Mouse (Mus musculus) hindbrain, embryonic 11.5 days (tissue): ENCODE results near the gene Fgfr2. TPM values are rescaled to one million over a fixed set of nuclear protein-coding genes. Genes with fewer than 3 reads are reported as not detected.

Experiments used
- ATAC-seq: fragments of 200-750 bp; cut with Nextera tagmentation; 2 replicates; pipeline ENCODE4 v1.8.0; 2017; ENCODE audit warnings: mild to moderate bottlenecking, moderate TSS enrichment, moderate library complexity; ENCODE audit not compliant: low FRiP score
- DNase-seq: peaks from one replicate; pipeline ENCODE4 v3.0.0-alpha.2; 2015; ENCODE audit warnings: low spot score
- H3K27ac ChIP-seq: fragments of 300-500 bp; sonication (generic); 2 replicates; pipeline ENCODE4 v1.5.1; 2014; ENCODE audit warnings: mild to moderate bottlenecking, low read depth, low read length
- H3K27me3 ChIP-seq: fragments of 300-500 bp; sonication (generic); 2 replicates; pipeline ENCODE4 v1.6.1; 2014; ENCODE audit warnings: mild to moderate bottlenecking, low read length, moderate library complexity, mixed read lengths; ENCODE audit not compliant: control insufficient read depth, insufficient read depth
- H3K36me3 ChIP-seq: fragments of 300-500 bp; sonication (generic); 2 replicates; pipeline ENCODE4 v1.6.1; 2014; ENCODE audit warnings: mild to moderate bottlenecking, low read length, moderate library complexity, mixed read lengths; ENCODE audit not compliant: control insufficient read depth, insufficient read depth
- H3K4me1 ChIP-seq: fragments of 300-500 bp; sonication (generic); replicated peaks from 2 replicates; pipeline ENCODE4 v1.6.1; 2014; ENCODE audit warnings: low read length, mixed read lengths; ENCODE audit not compliant: control insufficient read depth, insufficient read depth
- H3K4me2 ChIP-seq: fragments of 300-500 bp; sonication (generic); replicated peaks from 2 replicates; pipeline ENCODE4 v1.6.1; 2014; ENCODE audit warnings: mild to moderate bottlenecking, low read depth, low read length
- H3K4me3 ChIP-seq: fragments of 300-500 bp; sonication (generic); 2 replicates; pipeline ENCODE4 v1.5.1; 2014; ENCODE audit warnings: low read depth, low read length
- H3K9ac ChIP-seq: fragments of 300-500 bp; sonication (generic); 2 replicates; pipeline ENCODE4 v1.6.1; 2014; ENCODE audit warnings: low read depth, low read length
- H3K9me3 ChIP-seq: fragments of 300-500 bp; sonication (generic); 2 replicates; pipeline ENCODE4 v1.6.1; 2016; ENCODE audit warnings: low read length; ENCODE audit not compliant: control insufficient read depth
- WGBS: fragments of 180-500 bp; shearing (Covaris S2); extraction: QIAGEN DNeasy Blood & Tissue Kit; methylation state at CpG from one replicate; pipeline ENCODE4 v1.1.7; 2014; 5-methylcytosine and 5-hydroxymethylcytosine counted together
- polyA plus RNA-seq: library from polyadenylated mRNA; unstranded; fragments of >200 nt; fragmentation: Nextera tagmentation; extraction: Ambion mirVana; gene quantifications from 2 replicates; pipeline ENCODE4 v1.2.1, GENCODE M21; 2014

The Fgfr2 gene
- polyA plus RNA-seq, 1 experiment from 2014 or later, result 71.3 TPM

GRCm38 (mm10) chr7:132656548-132656947, 466.6 kb downstream of the Fgfr2 start:
- Histone ChIP-seq H3K9me3 (no peaks in the 10 kb centered on the region), H3K4me3 (no peak overlapping the region), H3K4me1 (0 out of 2 replicates have a peak, but pooled peaks cover 5% of the 10 kb centered on the region), H3K4me2 (no peak overlapping the region), H3K36me3 (no peaks in the 10 kb centered on the region), H3K27me3 (no peaks in the 10 kb centered on the region), H3K27ac (peak overlapping the region; percentile 12; the same call in 1 of the 2 replicates), H3K9ac (no peak overlapping the region)
- ATAC-seq, result peak; percentile 70
- DNase-seq, result peak; percentile 94
- WGBS, result 7% methylated on average over 3 of the region's 3 CpGs

- Histone ChIP-seq H3K36me3 (no peaks in the 10 kb centered on the region), H3K27ac (0 out of 2 replicates have a peak overlapping the region, but pooled peaks have one; percentile 12), H3K9me3 (no peaks in the 10 kb centered on the region), H3K9ac (no peak overlapping the region), H3K4me2 (peak overlapping the region; percentile 11), H3K27me3 (no peaks in the 10 kb centered on the region), H3K4me3 (no peak overlapping the region), H3K4me1 (0 out of 2 replicates have a peak, but pooled peaks cover 5% of the 10 kb centered on the region)
- ATAC-seq (peak; percentile 75), DNase-seq (peak; percentile 94)
- 21% methylated on average over 9 of the region's 9 CpGs for WGBS
These were observed 467.1 kb downstream of the Fgfr2 start for GRCm38 (mm10) chr7:132656075-132656474.

- H3K27ac ChIP-seq, result no peak overlapping the region
- H3K9me3 ChIP-seq, result no peaks in the 10 kb centered on the region
- H3K4me3 ChIP-seq, result no peak overlapping the region
- H3K4me1 ChIP-seq, result 0 out of 2 replicates have a peak, but pooled peaks cover 5% of the 10 kb centered on the region
- no peak for DNase-seq
- no peaks in the 10 kb centered on the region for H3K27me3 ChIP-seq
- 71% methylated on average over 3 of the region's 3 CpGs for WGBS
- no peak overlapping the region for H3K9ac ChIP-seq
- no peak overlapping the region for H3K4me2 ChIP-seq
- H3K36me3 ChIP-seq, result no peaks in the 10 kb centered on the region
- no peak for ATAC-seq
These were observed 468.7 kb downstream of the Fgfr2 start for GRCm38 (mm10) chr7:132654412-132654811.

GRCm38 (mm10) chr7:132646514-132646913, 476.6 kb downstream of the Fgfr2 start:
- no peaks in the 10 kb centered on the region for H3K36me3 ChIP-seq
- no peaks in the 10 kb centered on the region for H3K4me1 ChIP-seq
- H3K4me2 ChIP-seq, result no peak overlapping the region
- no peaks in the 10 kb centered on the region for H3K9me3 ChIP-seq
- no peak overlapping the region for H3K9ac ChIP-seq
- DNase-seq (no peak), ATAC-seq (no peak)
- H3K4me3 ChIP-seq, result no peak overlapping the region
- 90% methylated on average over 1 of the region's 1 CpGs for WGBS
- H3K27me3 ChIP-seq, result no peaks in the 10 kb centered on the region
- H3K27ac ChIP-seq, result no peak overlapping the region

- Histone ChIP-seq H3K9ac (no peak overlapping the region), H3K27me3 (no peaks in the 10 kb centered on the region), H3K36me3 (no peaks in the 10 kb centered on the region), H3K4me2 (no peak overlapping the region), H3K9me3 (no peaks in the 10 kb centered on the region), H3K4me1 (no peaks in the 10 kb centered on the region), H3K4me3 (no peak overlapping the region), H3K27ac (no peak overlapping the region)
- no peak for DNase-seq
- 86% methylated on average over 11 of the region's 11 CpGs for WGBS
- ATAC-seq, result no peak
These were observed 478.4 kb downstream of the Fgfr2 start for GRCm38 (mm10) chr7:132644605-132645279.

- DNase-seq, result no peak
- Histone ChIP-seq H3K4me2 (no peak overlapping the region), H3K36me3 (no peaks in the 10 kb centered on the region), H3K9me3 (no peaks in the 10 kb centered on the region), H3K27ac (no peak overlapping the region), H3K4me1 (0 out of 2 replicates have a peak, but pooled peaks cover 2% of the 10 kb centered on the region), H3K27me3 (no peaks in the 10 kb centered on the region), H3K9ac (no peak overlapping the region), H3K4me3 (no peak overlapping the region)
- ATAC-seq, result no peak
- WGBS, result 84% methylated on average over 1 of the region's 1 CpGs
These were observed 481.5 kb downstream of the Fgfr2 start for GRCm38 (mm10) chr7:132641606-132642005.

- DNase-seq, result peak; percentile 12
- ATAC-seq, result peak; percentile 38; the same call in 1 of the 2 replicates
- H3K9me3 ChIP-seq, result no peaks in the 10 kb centered on the region
- no peak overlapping the region for H3K9ac ChIP-seq
- no peak overlapping the region for H3K4me3 ChIP-seq
- no peak overlapping the region for H3K27ac ChIP-seq
- H3K36me3 ChIP-seq, result no peaks in the 10 kb centered on the region
- no peak overlapping the region for H3K4me2 ChIP-seq
- 0 out of 2 replicates have a peak, but pooled peaks cover 2% of the 10 kb centered on the region for H3K4me1 ChIP-seq
- WGBS, result 44% methylated on average over 9 of the region's 9 CpGs
- H3K27me3 ChIP-seq, result no peaks in the 10 kb centered on the region
These were observed 482.2 kb downstream of the Fgfr2 start for GRCm38 (mm10) chr7:132640946-132641345.

- ATAC-seq, result peak; percentile 67; the same call in 1 of the 2 replicates
- H3K27me3 ChIP-seq, result no peaks in the 10 kb centered on the region
- WGBS, result 60% methylated on average over 12 of the region's 12 CpGs
These were observed 484.6 kb downstream of the Fgfr2 start for GRCm38 (mm10) chr7:132638446-132639087.

More at GRCm38 (mm10) chr7:132638446-132639087, 484.6 kb downstream of the Fgfr2 start:
- H3K4me1 ChIP-seq, result 0 out of 2 replicates have a peak, but pooled peaks cover 2% of the 10 kb centered on the region
- no peaks in the 10 kb centered on the region for H3K36me3 ChIP-seq
- H3K27ac ChIP-seq, result no peak overlapping the region
- H3K4me2 ChIP-seq, result no peak overlapping the region
- H3K4me3 ChIP-seq, result no peak overlapping the region
- peak; percentile 81 for DNase-seq
- no peaks in the 10 kb centered on the region for H3K9me3 ChIP-seq
- no peak overlapping the region for H3K9ac ChIP-seq
